Mouse (Mus musculus): ENCODE data around the gene Fbxo31.

GRCm38 (mm10) chr8:121620801-121621516 lies 42.4 kb upstream of the Fbxo31 start:
- TF ChIP-seq POLR2A (IDR thresholded peaks at IDR 0.05; ENCODE audit: low read depth, low read length) (no peak), CTCF (IDR thresholded peaks at IDR 0.05; ENCODE audit: extremely low read depth, insufficient read length, insufficient replicate concordance, low read depth, low read length) (no peak)

Data from small intestine, adult 2 months (tissue).